Mouse (Mus musculus) c-Kit-negative CD71-positive TER-119-positive erythroid progenitor cells, embryonic 14.5 days (primary cell): ENCODE data around the gene Glb1.
A peak's percentile ranks its signal among the peaks of the same experiment; 100 is the strongest.
"Not testable (repeated sequence)": the region's sequence is repeated elsewhere in the genome, so short reads cannot be mapped to it uniquely, and the experiment has no call there.

Source experiments
- DNase-seq: peaks from one replicate; pipeline ENCODE4 v3.0.0-alpha.2; 2013; ENCODE audit warnings: low read depth, low spot score

The Glb1 gene

GRCm38 (mm10) chr9:114400949-114401684 is at the start of gene Glb1, which contains the start of gene Tmppe:
Glb1 (plus strand) TSS chr9:114401076.
Tmppe (plus strand) TSS chr9:114401105.
- no peak for DNase-seq

DNA sequence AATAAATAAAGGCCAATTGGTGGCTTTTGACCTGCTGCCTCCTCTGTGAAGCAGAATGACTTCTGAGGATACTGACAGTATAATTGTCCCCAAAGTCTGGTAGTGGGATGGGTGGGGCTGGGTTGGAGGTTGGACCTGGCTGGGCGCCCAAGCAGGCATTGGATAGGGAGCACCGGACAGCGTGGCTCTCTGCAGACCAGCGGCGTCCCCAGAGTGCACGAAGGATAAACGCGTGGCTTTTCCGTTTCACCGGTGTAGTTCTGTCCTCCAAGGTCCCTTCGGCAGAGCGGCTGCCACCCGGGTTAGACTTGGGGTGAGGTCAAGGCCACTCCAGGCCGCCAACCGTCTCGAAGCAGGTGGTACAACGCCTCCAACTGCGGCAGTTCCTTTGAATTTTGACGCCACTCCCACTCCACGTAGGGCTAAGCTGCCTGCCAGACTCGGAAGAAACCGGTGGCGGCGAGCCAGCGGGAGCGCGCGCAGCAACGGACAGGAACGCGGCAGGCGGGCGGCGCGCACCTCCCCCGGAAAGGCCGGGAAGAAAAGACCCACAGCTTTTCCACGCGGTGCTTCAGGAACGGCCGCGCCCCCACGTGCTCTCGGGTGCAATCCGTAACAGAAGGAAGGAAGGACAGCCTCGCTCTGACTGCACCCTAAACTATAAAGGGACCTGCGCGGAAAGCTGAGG is 32.9 kb upstream of the Glb1 start:
- DNase-seq = no peak

DNA sequence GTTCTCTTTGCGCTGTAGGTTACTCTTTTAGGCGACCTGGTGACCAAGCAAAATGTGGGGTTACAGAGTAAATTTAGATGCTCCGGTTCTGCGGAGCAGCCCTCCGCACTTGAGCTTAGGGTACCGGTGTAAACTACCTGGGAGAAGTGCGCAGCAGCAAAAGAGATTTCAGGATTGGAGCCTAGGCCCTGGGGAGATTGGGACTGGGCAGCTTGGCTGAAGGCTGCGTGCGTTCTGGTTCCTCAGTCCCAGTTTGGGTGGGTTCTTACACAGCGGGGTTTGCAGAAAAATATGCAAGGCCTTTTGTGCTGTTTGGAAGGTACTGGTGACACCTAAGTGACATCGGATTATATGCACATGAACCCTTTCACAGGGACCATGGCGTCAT is 32.4 kb upstream of the Glb1 start:
- DNase-seq = no peak

DNA sequence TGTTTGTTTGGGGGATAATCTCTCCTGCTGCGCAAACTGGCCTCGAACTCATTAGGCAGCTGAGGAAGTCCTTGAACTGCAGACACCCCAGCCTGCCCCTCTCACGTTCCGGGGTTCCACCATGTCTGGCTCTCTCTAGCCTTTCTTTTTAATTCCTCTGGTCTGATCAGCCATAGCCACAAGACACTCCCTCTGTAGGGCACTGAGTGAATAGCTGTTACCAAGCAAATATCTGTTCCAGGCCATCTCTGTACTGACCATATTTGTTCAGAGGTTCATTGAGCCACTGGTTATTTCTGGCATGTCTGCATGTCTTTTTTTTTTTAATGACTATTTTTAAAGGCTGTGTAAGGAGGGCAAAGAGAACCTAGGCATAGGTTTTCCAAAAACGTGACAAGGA is 31.5 kb upstream of the Glb1 start:
- not testable (repeated sequence) for DNase-seq

GRCm38 (mm10) chr9:114371717-114372116 is 29.2 kb upstream of the Glb1 start:
- not testable (repeated sequence) for DNase-seq

DNA sequence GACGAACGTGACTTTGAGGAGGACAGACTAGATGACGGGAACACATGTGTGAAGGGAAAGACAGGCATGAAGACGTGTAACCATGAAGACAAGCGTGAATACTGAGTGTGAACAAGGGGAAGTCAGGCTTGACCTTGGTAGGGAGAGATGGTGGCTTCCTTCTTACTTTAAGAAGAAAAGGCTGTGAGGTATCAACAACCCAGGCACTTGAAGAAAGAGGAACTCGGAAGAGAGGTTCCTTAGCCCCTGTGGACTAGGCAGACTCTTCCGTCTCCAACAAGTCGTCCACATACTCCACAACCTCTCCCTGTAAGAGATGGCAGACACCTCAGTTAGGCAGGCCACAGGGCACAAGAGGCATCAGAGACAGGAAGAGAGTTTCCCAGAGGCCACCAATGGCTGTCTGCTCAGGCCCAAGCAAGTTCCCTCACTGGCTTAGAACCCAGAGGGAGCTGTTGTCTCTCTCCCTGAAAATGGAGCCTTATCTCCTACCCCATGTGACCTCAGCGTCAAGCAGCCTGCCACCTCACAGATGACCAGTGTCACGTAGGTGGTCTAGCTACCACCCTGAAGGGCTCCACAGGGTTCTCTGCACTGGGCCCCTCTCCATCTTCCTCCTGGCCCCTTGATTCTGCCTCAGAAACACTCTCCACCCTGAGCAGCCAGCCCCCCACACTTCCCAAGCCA is 25.5 kb upstream of the Glb1 start:
- DNase-seq = no peak

DNA sequence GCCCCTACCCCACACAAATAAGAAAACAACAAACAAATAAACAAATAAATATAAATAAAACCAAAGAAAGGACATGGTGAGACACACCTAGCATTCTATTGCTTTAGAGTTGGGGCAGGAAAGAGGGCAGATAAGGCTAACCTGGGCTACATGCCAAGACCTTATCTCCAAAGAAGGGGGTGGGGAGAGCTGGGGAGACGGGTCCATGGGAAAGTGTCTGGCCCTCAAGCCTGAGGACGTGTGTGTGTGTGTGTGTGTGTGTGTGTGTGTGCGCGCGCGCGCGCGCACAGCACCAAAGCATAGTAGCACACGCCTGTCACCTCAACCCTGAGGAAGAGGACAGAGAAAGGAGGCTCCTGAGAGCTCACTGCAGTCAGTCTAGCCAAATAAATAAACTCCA is 23.7 kb upstream of the Glb1 start:
- no peak for DNase-seq

GRCm38 (mm10) chr9:114379871-114380270 is 21.0 kb upstream of the Glb1 start:
- DNase-seq = no peak

- DNase-seq = peak; percentile 22
These were observed 19.8 kb upstream of the Glb1 start for GRCm38 (mm10) chr9:114380881-114381733.

DNA sequence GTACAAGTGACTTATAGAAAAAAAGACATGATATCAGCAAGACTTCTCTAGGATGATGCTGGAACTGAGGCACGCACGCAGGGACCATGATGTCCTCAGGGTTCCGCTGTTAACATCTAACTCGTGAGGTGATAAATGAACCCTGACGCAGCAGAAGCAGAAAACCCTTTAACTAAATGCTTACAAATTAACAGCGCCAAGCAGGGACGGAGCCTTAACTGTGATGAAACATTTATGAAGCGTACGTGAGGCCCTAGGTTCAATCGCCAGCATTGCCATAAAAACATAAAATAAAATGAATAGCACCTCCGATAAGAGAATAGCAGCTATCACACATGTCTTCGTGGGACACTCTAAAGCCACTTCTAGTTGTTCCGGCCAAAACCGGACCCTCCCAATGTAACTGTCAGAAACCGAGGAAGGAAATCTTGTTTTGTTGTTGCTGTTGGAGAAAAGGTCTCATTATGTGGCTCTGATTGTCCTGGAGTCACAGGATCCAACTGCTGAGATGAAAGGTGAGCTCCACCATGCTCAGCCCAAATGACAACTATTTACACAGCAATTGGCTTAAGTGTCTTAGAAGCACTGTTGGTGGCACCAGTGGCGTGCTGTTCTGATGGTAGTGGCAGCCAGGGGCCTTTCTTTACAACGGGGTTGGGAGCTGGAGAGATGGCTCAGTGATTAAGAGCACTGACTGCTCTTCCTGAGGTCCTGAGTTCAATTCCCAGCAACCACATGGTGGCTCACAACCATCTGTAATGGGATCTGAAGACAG is 17.8 kb upstream of the Glb1 start:
- DNase-seq = no peak

GRCm38 (mm10) chr9:114384691-114385090 is 16.2 kb upstream of the Glb1 start:
- no peak for DNase-seq

DNA sequence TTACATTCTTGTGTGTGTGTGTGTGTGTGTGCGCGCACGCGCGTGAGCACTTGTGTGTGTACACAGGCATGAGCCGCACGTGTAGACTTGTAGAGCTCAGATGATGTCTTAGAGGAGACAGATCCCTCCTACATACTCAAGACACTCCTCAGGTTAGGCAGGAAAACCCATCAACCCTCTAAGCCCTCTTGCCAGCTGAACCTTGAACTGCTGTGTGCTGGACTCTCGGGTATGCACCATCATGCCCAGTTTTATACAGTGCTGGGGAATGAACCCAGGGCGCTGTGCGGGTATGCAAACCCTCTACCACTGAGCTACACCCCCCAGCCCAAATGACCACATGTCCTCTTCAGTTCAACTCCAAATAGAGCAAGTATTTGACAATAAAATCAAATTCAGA is 15.7 kb upstream of the Glb1 start:
- DNase-seq = no peak

- DNase-seq = no peak
These were observed 13.8 kb upstream of the Glb1 start for GRCm38 (mm10) chr9:114387086-114387485.

DNA sequence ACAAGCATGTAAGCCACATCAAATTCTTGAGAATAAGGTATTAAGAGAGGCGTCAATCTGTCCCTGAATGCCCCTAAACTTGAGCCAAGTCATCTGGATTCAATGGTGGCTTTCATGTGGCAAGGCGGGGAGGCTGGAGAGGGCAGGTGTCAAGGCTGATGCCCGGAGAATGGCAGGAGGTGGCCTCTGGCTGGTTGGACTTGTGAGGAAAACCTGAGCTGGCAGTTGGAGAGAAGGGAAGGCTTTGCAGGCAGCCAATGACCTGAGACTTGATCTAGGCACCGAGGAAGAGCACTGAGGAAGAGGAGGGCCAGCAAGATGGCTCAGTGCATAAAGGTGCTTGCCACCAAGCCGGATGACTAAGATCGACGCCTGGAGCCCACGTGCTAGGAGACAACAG is 12.6 kb upstream of the Glb1 start:
- no peak for DNase-seq

DNA sequence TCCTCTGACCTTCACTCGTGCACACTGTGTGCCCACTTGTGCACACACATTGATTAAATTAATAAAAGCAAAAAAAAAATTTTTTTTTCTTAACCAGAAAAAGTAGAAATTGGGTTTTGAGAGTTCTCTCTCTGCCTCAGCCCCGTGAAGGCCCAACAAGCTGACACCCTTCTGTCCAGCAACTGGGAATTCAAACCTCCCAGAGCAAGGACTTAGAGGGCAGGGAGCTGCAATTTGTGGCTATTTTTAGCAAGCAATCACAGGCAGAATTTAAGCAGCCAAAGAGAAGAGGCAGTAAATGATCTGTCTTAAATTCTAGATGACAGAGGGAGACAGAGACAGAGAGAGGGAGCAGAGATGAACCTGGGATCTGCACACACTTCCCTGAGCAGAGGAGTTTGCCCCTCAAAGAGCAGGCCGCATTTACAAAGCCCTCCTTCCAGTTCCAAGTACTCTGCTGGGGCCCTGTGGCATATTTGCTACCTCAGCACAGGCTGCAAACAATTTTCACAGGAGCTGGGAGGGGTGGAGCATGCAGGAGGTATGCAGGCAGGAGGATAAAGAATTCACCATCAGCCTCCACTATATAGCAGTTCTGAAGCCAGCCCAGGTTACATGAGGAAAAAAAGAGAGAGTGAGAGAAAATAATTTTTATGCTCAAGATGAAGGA is 12.0 kb upstream of the Glb1 start:
- no peak for DNase-seq

DNA sequence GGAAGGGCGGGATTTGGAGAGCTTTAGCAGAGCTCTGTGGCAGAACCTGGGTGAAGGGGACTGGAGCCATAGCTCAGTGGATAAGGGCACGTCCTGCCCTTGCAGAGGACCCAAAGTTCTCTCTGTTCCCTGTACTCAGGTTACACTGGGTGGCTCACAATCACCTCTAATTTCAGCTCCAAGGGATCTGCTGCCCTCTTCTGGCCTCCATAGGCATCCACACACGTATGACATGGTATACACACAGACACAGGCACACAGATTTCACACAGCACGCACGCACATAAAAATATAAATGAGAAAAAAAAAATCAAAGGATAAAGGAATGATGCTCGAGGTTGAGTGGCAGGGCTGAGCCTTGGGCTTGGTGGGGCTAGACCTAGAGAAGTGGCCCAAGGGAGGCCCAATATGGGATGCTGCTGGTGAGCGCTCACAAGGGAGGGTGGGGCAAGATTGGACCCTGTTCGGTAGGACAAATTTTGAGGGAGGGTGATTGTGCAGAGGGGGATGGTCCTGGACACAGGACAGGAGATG is 11.4 kb upstream of the Glb1 start:
- no peak for DNase-seq

GRCm38 (mm10) chr9:114389905-114390748 is 10.7 kb upstream of the Glb1 start, which contains the start of gene Crtap:
Crtap (minus strand) TSS chr9:114390675.
- DNase-seq = peak; percentile 15

DNA sequence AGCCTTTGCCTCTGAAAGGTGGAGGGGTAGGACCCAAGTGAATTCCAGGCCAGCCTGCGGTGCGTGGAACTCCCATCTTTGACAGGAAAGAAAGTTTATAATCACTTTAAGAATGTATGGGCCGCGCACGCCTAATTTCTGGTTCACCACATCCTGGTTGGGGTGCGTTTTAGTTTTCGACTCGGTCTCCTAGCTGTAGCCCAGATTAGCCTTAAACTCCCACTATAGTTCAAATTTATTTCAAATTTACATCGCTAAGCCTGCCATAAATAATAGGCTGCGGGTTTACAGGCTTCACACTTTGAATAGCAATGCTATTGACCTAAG is 10.2 kb upstream of the Glb1 start:
- DNase-seq = no peak

- not testable (repeated sequence) for DNase-seq
These were observed 6.7 kb upstream of the Glb1 start for GRCm38 (mm10) chr9:114394136-114394535.
